Mouse (Mus musculus): ENCODE results near the gene 4933428M09Rik. TPM values are rescaled to one million over a fixed set of nuclear protein-coding genes. Genes with fewer than 3 reads are reported as not detected.
"Not testable (repeated sequence)": the region's sequence is repeated elsewhere in the genome, so short reads cannot be mapped to it uniquely, and the experiment has no call there.

Gene 4933428M09Rik
- not detected for total RNA-seq (2021)
- long read RNA-seq, experiment 1 = 0 reads
- long read RNA-seq, experiment 2 = 0 reads

- no peak for DNase-seq
- intact Hi-C loops (cut with DNase I) = no loop called here
Measured at GRCm38 (mm10) chrX:139178928-139179327, at the start of gene 4933428M09Rik. Gene 4933428M09Rik (plus strand): TSS chrX:139179228.

- DNase-seq = peak; percentile 8 to 18
- intact Hi-C loops (cut with DNase I) = no loop called here
Measured at GRCm38 (mm10) chrX:139134031-139134430, 45.0 kb upstream of the 4933428M09Rik start.

- intact Hi-C loops (cut with DNase I); DNase-seq: not testable (repeated sequence)
Measured at GRCm38 (mm10) chrX:139191506-139191905, 12.5 kb downstream of the 4933428M09Rik start.

GRCm38 (mm10) chrX:139194572-139195279, 15.7 kb downstream of the 4933428M09Rik start:
- intact Hi-C loops (cut with DNase I) = no loop called here

GRCm38 (mm10) chrX:139209191-139209828, 30.3 kb downstream of the 4933428M09Rik start:
- intact Hi-C loops (cut with DNase I); DNase-seq: not testable (repeated sequence)

More at GRCm38 (mm10) chrX:139194572-139195279, 15.7 kb downstream of the 4933428M09Rik start:
- no peak for DNase-seq

- DNase-seq = peak; percentile 74 to 76
- intact Hi-C loops (cut with DNase I) = loop anchor here (10.0 kb wide), 2 partner anchors 155 to 475 kb away; partner anchors contain the start of gene Tbc1d8b
Measured at GRCm38 (mm10) chrX:139209829-139210225, 30.8 kb downstream of the 4933428M09Rik start, which contains the start of gene Mum1l1. Gene Mum1l1 (plus strand): TSS chrX:139210042.

- intact Hi-C loops (cut with DNase I) = loop anchor here (10.0 kb wide), 2 partner anchors 150 to 470 kb away; partner anchors contain the start of gene Tbc1d8b
- no peak for DNase-seq
Measured at GRCm38 (mm10) chrX:139214765-139215164, 35.7 kb downstream of the 4933428M09Rik start.

GRCm38 (mm10) chrX:139216409-139216808, 37.4 kb downstream of the 4933428M09Rik start:
- intact Hi-C loops (cut with DNase I) = loop anchor here (10.0 kb wide), 2 partner anchors 148 to 468 kb away; partner anchors contain the start of gene Tbc1d8b
- no peak for DNase-seq

- intact Hi-C loops (cut with DNase I) = loop anchor here (10.0 kb wide), 2 partner anchors 148 to 468 kb away; partner anchors contain the start of gene Tbc1d8b
- peak; percentile 35 to 59 for DNase-seq
Measured at GRCm38 (mm10) chrX:139216991-139217593, 38.1 kb downstream of the 4933428M09Rik start.

GRCm38 (mm10) chrX:139217776-139218175, 38.7 kb downstream of the 4933428M09Rik start:
- no peak for DNase-seq
- intact Hi-C loops (cut with DNase I) = loop anchor here (10.0 kb wide), 2 partner anchors 147 to 467 kb away; partner anchors contain the start of gene Tbc1d8b

GRCm38 (mm10) chrX:139219017-139219416, 40.0 kb downstream of the 4933428M09Rik start:
- DNase-seq = peak; percentile 25 to 49
- intact Hi-C loops (cut with DNase I) = loop anchor here (10.0 kb wide), 2 partner anchors 146 to 466 kb away; partner anchors contain the start of gene Tbc1d8b

- intact Hi-C loops (cut with DNase I) = no loop called here
- no peak for DNase-seq
Measured at GRCm38 (mm10) chrX:139220830-139221229, 41.8 kb downstream of the 4933428M09Rik start.

GRCm38 (mm10) chrX:139221893-139222292, 42.9 kb downstream of the 4933428M09Rik start:
- no peak for DNase-seq
- intact Hi-C loops (cut with DNase I) = no loop called here

Other genes with a start within 250 kb of the 4933428M09Rik start
- gene Serpina7, start 94.0 kb upstream of the 4933428M09Rik start, total RNA-seq (2021) = not detected
- not detected for gene 4930513O06Rik, start 93.0 kb upstream of the 4933428M09Rik start, total RNA-seq (2021)
- 1 to 10 TPM; 3.0 to 3.2 TPM for gene Mum1l1, start 30.8 kb downstream of the 4933428M09Rik start, total RNA-seq (2021)
- not detected for gene Trap1a, start 154.5 kb downstream of the 4933428M09Rik start, total RNA-seq (2021)

Measured in heart, postnatal 14 days (tissue).